25 mouse cellular contexts compared by ENCODE assay signal in genomic region chr11:41340383-41340782, GRCm38 (mm10).
DNase-seq lines count a peak whose midpoint lies in the region; ATAC-seq and TF ChIP-seq lines count a peak whose summit lies in the region.
"Had no signal": no experiment of that assay in that cellular context is flagged by ENCODE, and none has a peak within 500 bp of the region (broad histone marks: within the 10 kb centered on the region; RNA-seq: fewer than 3 reads in every experiment).

No protein-coding gene starts in this region.

- H3K36me3 ChIP-seq in heart, embryonic 13.5 days: no peaks in the 10 kb centered on the region
- no peaks in the 10 kb centered on the region for H3K36me3 ChIP-seq in heart, embryonic 10.5 days
- no peaks in the 10 kb centered on the region for H3K36me3 ChIP-seq in C2C12 (ENCODE audit: control insufficient read depth, insufficient read depth)
- H3K36me3 ChIP-seq in stomach, postnatal 0 days (ENCODE audit: control insufficient read depth, insufficient read depth, low read length): no peaks in the 10 kb centered on the region
- no peaks in the 10 kb centered on the region for H3K36me3 ChIP-seq in liver, embryonic 12.5 days
- no peaks in the 10 kb centered on the region for H3K36me3 ChIP-seq in kidney, embryonic 14.5 days (ENCODE audit: control insufficient read depth, insufficient read depth, low read length)
- H3K36me3 ChIP-seq: embryonic facial prominence, embryonic 13.5 days; embryonic facial prominence, embryonic 15.5 days; forebrain, embryonic 10.5 days; forebrain, embryonic 12.5 days had no signal

- H3ac ChIP-seq in C2C12 (ENCODE audit: control insufficient read depth, insufficient read length, low read depth): no peak overlapping the region

- no peak overlapping the region for H3K9ac ChIP-seq in heart, embryonic 13.5 days
- H3K9ac ChIP-seq in stomach, postnatal 0 days (ENCODE audit: low read length): no peak overlapping the region
- H3K9ac ChIP-seq in liver, embryonic 12.5 days: no peak overlapping the region
- no peak overlapping the region for H3K9ac ChIP-seq in kidney, embryonic 14.5 days (ENCODE audit: low read depth, low read length)
- H3K9ac ChIP-seq: embryonic facial prominence, embryonic 13.5 days; embryonic facial prominence, embryonic 15.5 days; forebrain, embryonic 12.5 days had no signal

- ATAC-seq in heart, embryonic 13.5 days (ENCODE audit: extremely low read depth, insufficient number of reproducible peaks, low FRiP score, low TSS enrichment): no peak
- ATAC-seq in stomach, postnatal 0 days (ENCODE audit: low FRiP score, low TSS enrichment): peak; percentile 85
- no peak for ATAC-seq in liver, embryonic 12.5 days
- no peak for ATAC-seq in kidney, embryonic 14.5 days (ENCODE audit: low FRiP score, low TSS enrichment)
- ATAC-seq: forebrain, embryonic 14.5 days; forebrain, embryonic 16.5 days had no signal

- TF ChIP-seq EP300 in stomach, postnatal 0 days (optimal IDR thresholded peaks at IDR 0.05): no peak

- no peaks in the 10 kb centered on the region for H3K4me1 ChIP-seq in heart, embryonic 13.5 days
- H3K4me1 ChIP-seq in heart, embryonic 10.5 days: no peaks in the 10 kb centered on the region
- no peaks in the 10 kb centered on the region for H3K4me1 ChIP-seq in stomach, postnatal 0 days (replicated peaks; ENCODE audit: control insufficient read depth, insufficient read depth)
- no peaks in the 10 kb centered on the region for H3K4me1 ChIP-seq in liver, embryonic 12.5 days
- no peaks in the 10 kb centered on the region for H3K4me1 ChIP-seq in kidney, embryonic 14.5 days (ENCODE audit: control insufficient read depth, insufficient read depth, low read length)
- H3K4me1 ChIP-seq: embryonic facial prominence, embryonic 13.5 days; embryonic facial prominence, embryonic 15.5 days; forebrain, embryonic 10.5 days; forebrain, embryonic 12.5 days had no signal

- H3K4me3 ChIP-seq in heart, embryonic 13.5 days: no peak overlapping the region
- H3K4me3 ChIP-seq in heart, embryonic 10.5 days: no peak overlapping the region
- no peak overlapping the region for H3K4me3 ChIP-seq in C2C12 (ENCODE audit: insufficient read depth, poor library complexity, severe bottlenecking)
- no peak overlapping the region for H3K4me3 ChIP-seq in stomach, postnatal 0 days (ENCODE audit: low read depth, low read length)
- no peak overlapping the region for H3K4me3 ChIP-seq in liver, embryonic 12.5 days
- H3K4me3 ChIP-seq in kidney, embryonic 14.5 days (ENCODE audit: low read length): no peak overlapping the region
- H3K4me3 ChIP-seq: embryonic facial prominence, embryonic 13.5 days; embryonic facial prominence, embryonic 15.5 days; erythroblast, embryonic 14.5 days; forebrain, embryonic 10.5 days; forebrain, embryonic 12.5 days had no signal

- H3K79me2 ChIP-seq in C2C12 (ENCODE audit: control insufficient read depth, insufficient read depth): no peaks in the 10 kb centered on the region

- H3K27me3 ChIP-seq in heart, embryonic 13.5 days (replicated peaks): no peaks in the 10 kb centered on the region
- H3K27me3 ChIP-seq in heart, embryonic 10.5 days (ENCODE audit: insufficient read depth, poor library complexity, severe bottlenecking): no peaks in the 10 kb centered on the region
- no peaks in the 10 kb centered on the region for H3K27me3 ChIP-seq in C2C12 (ENCODE audit: control insufficient read depth, insufficient read depth, insufficient read length)
- no peaks in the 10 kb centered on the region for H3K27me3 ChIP-seq in stomach, postnatal 0 days (ENCODE audit: control insufficient read depth, insufficient read depth, low read length)
- H3K27me3 ChIP-seq in liver, embryonic 12.5 days (replicated peaks): no peaks in the 10 kb centered on the region
- no peaks in the 10 kb centered on the region for H3K27me3 ChIP-seq in kidney, embryonic 14.5 days (ENCODE audit: control insufficient read depth, insufficient read depth, low read length)
- H3K27me3 ChIP-seq: embryonic facial prominence, embryonic 13.5 days; embryonic facial prominence, embryonic 15.5 days; forebrain, embryonic 12.5 days had no signal

- TF ChIP-seq CTCF in C2C12 (IDR thresholded peaks at IDR 0.05; ENCODE audit: control insufficient read depth, insufficient read depth, insufficient read length): no peak
- TF ChIP-seq CTCF in stomach, postnatal 0 days (IDR thresholded peaks at IDR 0.05; ENCODE audit: low read depth): no peak

- no peaks in the 10 kb centered on the region for H3K79me3 ChIP-seq in C2C12 (ENCODE audit: low read depth)

- DNase-seq in heart, embryonic 10.5 days (ENCODE audit: low spot score): no peak
- DNase-seq in 3134 (ENCODE audit: extremely low read depth, insufficient read length, low spot score): peak; percentile 59
- no peak for DNase-seq in stomach, postnatal 0 days (ENCODE audit: low spot score)
- DNase-seq: adrenal gland, adult 2 months; adrenal gland, postnatal 10 days; adrenal gland, postnatal 25 days; B cell, adult 2 months; cerebellum, adult 11 months; cerebellum, adult 18-20 months; cerebellum, adult 8-10 months; cerebellum, adult 9-11 months; cerebellum, postnatal 14 days; cerebellum, postnatal 36 days; embryo, embryonic 11 days had no signal

- no peaks in the 10 kb centered on the region for H3K9me3 ChIP-seq in heart, embryonic 13.5 days
- H3K9me3 ChIP-seq in heart, embryonic 10.5 days: no peaks in the 10 kb centered on the region
- H3K9me3 ChIP-seq in stomach, postnatal 0 days (ENCODE audit: control insufficient read depth, low read length): no peaks in the 10 kb centered on the region
- H3K9me3 ChIP-seq in liver, embryonic 12.5 days (replicated peaks): no peaks in the 10 kb centered on the region
- no peaks in the 10 kb centered on the region for H3K9me3 ChIP-seq in kidney, embryonic 14.5 days (ENCODE audit: control insufficient read depth, low read length)
- H3K9me3 ChIP-seq: embryonic facial prominence, embryonic 13.5 days; embryonic facial prominence, embryonic 15.5 days; forebrain, embryonic 10.5 days; forebrain, embryonic 12.5 days had no signal

- no peak overlapping the region for H3K4me2 ChIP-seq in heart, embryonic 13.5 days
- no peak overlapping the region for H3K4me2 ChIP-seq in stomach, postnatal 0 days (replicated peaks; ENCODE audit: low read depth)
- no peak overlapping the region for H3K4me2 ChIP-seq in liver, embryonic 12.5 days
- no peak overlapping the region for H3K4me2 ChIP-seq in kidney, embryonic 14.5 days (replicated peaks; ENCODE audit: low read depth, low read length)
- H3K4me2 ChIP-seq: embryonic facial prominence, embryonic 13.5 days; embryonic facial prominence, embryonic 15.5 days; forebrain, embryonic 12.5 days had no signal

- H3K27ac ChIP-seq in heart, embryonic 13.5 days (replicated peaks): 0 out of 2 replicates have a peak overlapping the region, but pooled peaks have one; percentile 15
- H3K27ac ChIP-seq in heart, embryonic 10.5 days: no peak overlapping the region
- H3K27ac ChIP-seq in stomach, postnatal 0 days (replicated peaks): no peak overlapping the region
- H3K27ac ChIP-seq in liver, embryonic 12.5 days: no peak overlapping the region
- no peak overlapping the region for H3K27ac ChIP-seq in kidney, embryonic 14.5 days (ENCODE audit: low read depth, low read length)
- H3K27ac ChIP-seq: embryonic facial prominence, embryonic 13.5 days; embryonic facial prominence, embryonic 15.5 days; forebrain, embryonic 10.5 days; forebrain, embryonic 12.5 days had no signal

TF ChIP-seq in C2C12, 6 proteins besides CTCF, POLR2A, EP300 and RAD21:
- TF ChIP-seq MYOD1 (IDR thresholded peaks at IDR 0.05; ENCODE audit: control insufficient read depth, insufficient read length, low read depth): peak; percentile 99
- TF ChIP-seq MYOG (IDR thresholded peaks at IDR 0.05; ENCODE audit: control insufficient read depth, extremely low read depth, insufficient read length): no peak
- TF ChIP-seq MAX (IDR thresholded peaks at IDR 0.05): no peak
- TF ChIP-seq CEBPB (IDR thresholded peaks at IDR 0.05; ENCODE audit: low read depth): no peak
- peak; percentile 71 for TF ChIP-seq FOSL1 (IDR thresholded peaks at IDR 0.05; ENCODE audit: insufficient read depth, low read length, poor library complexity, severe bottlenecking)
- no peak for TF ChIP-seq USF1 (IDR thresholded peaks at IDR 0.05; ENCODE audit: low read depth)
